Mouse (Mus musculus): Measurements from ENCODE around the gene Cxcl15. TPM values are rescaled to one million over a fixed set of nuclear protein-coding genes. Genes with fewer than 3 reads are reported as not detected.

Cxcl15 gene
- polyA plus RNA-seq, 2 experiments: 0.09 to 0.33 TPM

DNA sequence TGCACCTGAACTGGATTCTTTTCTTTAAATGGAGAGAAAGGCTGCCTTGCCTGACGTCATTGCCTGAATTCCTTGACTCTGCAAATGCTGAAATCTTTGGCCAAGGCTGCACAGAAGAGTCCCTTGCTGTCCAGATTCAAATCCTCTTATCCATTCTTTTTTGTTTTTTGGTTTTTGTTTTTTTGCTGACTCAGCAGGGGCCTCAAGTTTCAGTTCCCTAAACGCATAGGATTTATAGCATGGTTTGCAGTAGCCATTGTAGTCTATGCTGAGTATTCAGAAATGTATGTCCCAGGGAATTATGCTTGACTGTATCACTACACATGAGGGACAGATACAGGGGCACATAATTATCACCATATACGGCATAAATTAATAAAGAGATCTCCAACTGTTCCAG lies 23.0 kb upstream of the Cxcl15 start:
- no peaks in the 10 kb centered on the region for H3K4me1 ChIP-seq (ENCODE audit: control insufficient read depth, insufficient read depth, low read length)
- no peak overlapping the region for H3K4me3 ChIP-seq (replicated peaks; ENCODE audit: low read length)
- no peak overlapping the region for H3K4me2 ChIP-seq (replicated peaks; ENCODE audit: low read depth, low read length, severe bottlenecking)
- no peaks in the 10 kb centered on the region for H3K36me3 ChIP-seq (ENCODE audit: control insufficient read depth, insufficient read depth, low read length)
- DNase-seq (ENCODE audit: low spot score) (no peak), ATAC-seq (ENCODE audit: low FRiP score, low read depth) (no peak)
- no peak overlapping the region for H3K9ac ChIP-seq (ENCODE audit: low read depth, low read length, severe bottlenecking)
- no peak overlapping the region for H3K27ac ChIP-seq (replicated peaks; ENCODE audit: low read depth, low read length)
- H3K9me3 ChIP-seq (ENCODE audit: control insufficient read depth, low read length): no peaks in the 10 kb centered on the region
- no peaks in the 10 kb centered on the region for H3K27me3 ChIP-seq (ENCODE audit: control insufficient read depth, insufficient read depth, low read length)
- WGBS: 62% methylated on average over 3 of the region's 3 CpGs
- no peak for TF ChIP-seq POLR2A (IDR thresholded peaks at IDR 0.05; ENCODE audit: borderline replicate concordance, extremely low read depth, insufficient read depth, insufficient read length)

DNA sequence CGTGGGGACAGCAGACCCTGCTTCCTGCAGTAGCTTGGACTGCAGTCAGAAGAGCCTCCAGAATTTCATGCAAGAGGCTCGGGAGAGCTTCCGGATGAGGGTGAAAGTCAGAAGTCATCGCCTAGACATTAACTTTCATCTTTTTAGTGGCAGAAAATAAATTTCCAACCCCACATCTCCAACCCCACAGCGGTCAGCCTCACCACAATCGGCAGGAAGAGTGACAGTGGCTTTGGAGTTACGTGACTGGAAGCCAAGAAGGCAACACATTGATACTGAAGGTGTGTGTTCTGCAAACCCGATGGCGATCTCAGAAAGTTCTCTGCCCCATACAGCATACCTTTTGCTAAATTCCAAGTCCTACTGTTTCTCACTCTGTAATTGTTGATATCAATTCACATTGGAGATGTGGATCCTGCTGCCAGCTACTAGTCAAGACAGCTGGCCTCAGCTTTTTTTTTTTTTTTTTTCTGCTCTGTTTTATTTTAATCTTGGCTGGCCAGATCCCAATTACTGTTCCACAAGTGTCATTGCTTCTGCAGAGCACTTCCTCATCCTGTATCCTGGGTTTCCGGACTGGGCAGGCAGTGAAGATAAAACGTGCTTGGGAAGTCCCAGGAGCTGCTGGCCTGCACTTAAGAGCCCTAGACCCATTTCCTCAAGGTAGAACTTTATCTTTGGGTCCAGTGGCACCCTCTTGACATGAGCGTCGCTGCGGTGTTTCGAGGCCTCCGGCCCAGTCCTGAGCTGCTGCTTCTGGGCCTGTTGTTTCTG lies 22.3 kb upstream of the Cxcl15 start, which contains the start of gene Pf4:
Gene Pf4, plus strand, starts transcription at position 556 of the 774 bp plus-strand sequence.
- H3K4me3 ChIP-seq (replicated peaks; ENCODE audit: low read length): no peak within 1 kb of the TSS
- H3K27me3 ChIP-seq (ENCODE audit: control insufficient read depth, insufficient read depth, low read length): no peaks in the 10 kb centered on the region
- H3K36me3 ChIP-seq (ENCODE audit: control insufficient read depth, insufficient read depth, low read length): no peaks in the 10 kb centered on the region
- ATAC-seq (ENCODE audit: low FRiP score, low read depth): no peak
- no peak within 1 kb of the TSS for H3K27ac ChIP-seq (replicated peaks; ENCODE audit: low read depth, low read length)
- H3K4me2 ChIP-seq (replicated peaks; ENCODE audit: low read depth, low read length, severe bottlenecking): no peak within 1 kb of the TSS
- WGBS: 82% methylated on average over 16 of the region's 16 CpGs
- H3K9ac ChIP-seq (ENCODE audit: low read depth, low read length, severe bottlenecking): no peak within 1 kb of the TSS
- no peaks in the 10 kb centered on the region for H3K9me3 ChIP-seq (ENCODE audit: control insufficient read depth, low read length)
- DNase-seq (ENCODE audit: low spot score): no peak
- no peak for TF ChIP-seq POLR2A (IDR thresholded peaks at IDR 0.05; ENCODE audit: borderline replicate concordance, extremely low read depth, insufficient read depth, insufficient read length)
- no peaks in the 10 kb centered on the region for H3K4me1 ChIP-seq (ENCODE audit: control insufficient read depth, insufficient read depth, low read length)

DNA sequence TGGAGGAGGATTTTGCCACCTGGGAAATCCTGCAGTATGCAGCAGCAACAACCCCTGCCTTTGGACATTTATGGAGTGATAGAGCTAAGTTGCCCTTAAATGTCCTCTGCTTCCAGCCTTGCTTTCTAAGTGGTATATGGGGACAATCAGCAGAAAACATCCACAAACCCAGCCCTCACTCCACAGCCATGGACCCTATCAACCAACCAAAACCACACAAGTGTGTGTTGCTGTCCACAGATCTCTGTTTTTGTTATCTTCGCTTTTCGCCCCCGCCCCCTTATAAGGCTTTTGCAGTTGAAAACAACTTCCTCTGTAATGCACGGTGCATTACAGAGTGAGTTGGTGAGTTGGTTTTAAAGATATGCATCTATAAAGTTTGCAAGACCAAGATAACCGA lies 18.8 kb upstream of the Cxcl15 start:
- no peak for TF ChIP-seq POLR2A (IDR thresholded peaks at IDR 0.05; ENCODE audit: borderline replicate concordance, extremely low read depth, insufficient read depth, insufficient read length)
- Histone ChIP-seq H3K27me3 (ENCODE audit: control insufficient read depth, insufficient read depth, low read length) (no peaks in the 10 kb centered on the region), H3K4me1 (ENCODE audit: control insufficient read depth, insufficient read depth, low read length) (no peaks in the 10 kb centered on the region), H3K4me2 (replicated peaks; ENCODE audit: low read depth, low read length, severe bottlenecking) (no peak overlapping the region), H3K9me3 (ENCODE audit: control insufficient read depth, low read length) (no peaks in the 10 kb centered on the region), H3K9ac (ENCODE audit: low read depth, low read length, severe bottlenecking) (no peak overlapping the region), H3K36me3 (ENCODE audit: control insufficient read depth, insufficient read depth, low read length) (no peaks in the 10 kb centered on the region), H3K4me3 (replicated peaks; ENCODE audit: low read length) (no peak overlapping the region), H3K27ac (replicated peaks; ENCODE audit: low read depth, low read length) (no peak overlapping the region)
- ATAC-seq (ENCODE audit: low FRiP score, low read depth): no peak
- no peak for DNase-seq (ENCODE audit: low spot score)
- WGBS: 89% methylated on average over 5 of the region's 5 CpGs

DNA sequence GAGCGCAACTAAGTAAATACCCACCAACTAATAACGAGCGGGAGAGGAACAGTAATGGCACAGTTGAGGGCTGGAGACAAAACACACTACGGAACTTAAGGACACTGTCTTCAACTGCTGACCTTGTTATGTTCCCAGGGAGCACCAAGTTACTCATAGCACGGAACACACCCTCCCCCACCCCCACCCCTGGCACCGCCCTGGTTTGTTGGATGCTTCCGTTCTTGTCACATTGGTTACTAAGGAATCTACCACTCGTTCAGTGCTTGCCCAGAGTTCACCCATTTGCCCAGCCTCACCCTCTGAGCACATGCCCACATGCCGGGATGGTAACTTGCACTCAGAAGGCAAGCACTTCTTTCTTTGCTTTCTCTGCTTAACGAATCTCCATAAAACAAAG lies 16.7 kb upstream of the Cxcl15 start:
- WGBS: 72% methylated on average over 10 of the region's 10 CpGs
- Histone ChIP-seq H3K4me3 (replicated peaks; ENCODE audit: low read length) (no peak overlapping the region), H3K36me3 (ENCODE audit: control insufficient read depth, insufficient read depth, low read length) (no peaks in the 10 kb centered on the region), H3K4me1 (ENCODE audit: control insufficient read depth, insufficient read depth, low read length) (no peaks in the 10 kb centered on the region), H3K9me3 (ENCODE audit: control insufficient read depth, low read length) (no peaks in the 10 kb centered on the region), H3K9ac (ENCODE audit: low read depth, low read length, severe bottlenecking) (no peak overlapping the region), H3K27ac (replicated peaks; ENCODE audit: low read depth, low read length) (no peak overlapping the region), H3K27me3 (ENCODE audit: control insufficient read depth, insufficient read depth, low read length) (no peaks in the 10 kb centered on the region), H3K4me2 (replicated peaks; ENCODE audit: low read depth, low read length, severe bottlenecking) (no peak overlapping the region)
- no peak for TF ChIP-seq POLR2A (IDR thresholded peaks at IDR 0.05; ENCODE audit: borderline replicate concordance, extremely low read depth, insufficient read depth, insufficient read length)
- ATAC-seq (ENCODE audit: low FRiP score, low read depth) (no peak), DNase-seq (ENCODE audit: low spot score) (no peak)

DNA sequence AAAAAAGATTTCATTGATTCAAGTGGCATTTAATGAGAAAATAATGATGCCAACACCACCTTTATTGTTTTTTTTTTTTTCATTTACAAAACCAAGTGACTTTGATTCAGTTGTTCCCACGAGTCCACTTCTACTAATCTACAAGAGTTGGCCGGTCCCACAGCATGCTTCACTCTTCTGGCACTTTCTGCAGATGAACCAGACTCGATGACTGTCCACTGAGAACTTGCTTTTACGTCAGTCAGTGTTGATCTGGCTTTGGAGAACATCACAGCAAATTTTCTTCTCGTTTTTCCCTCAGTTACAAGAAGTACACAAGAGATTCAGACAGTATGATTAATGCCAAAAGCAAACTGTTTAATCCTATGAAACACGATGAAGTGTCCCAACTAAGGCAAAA lies 15.5 kb upstream of the Cxcl15 start:
- Histone ChIP-seq H3K27ac (replicated peaks; ENCODE audit: low read depth, low read length) (no peak overlapping the region), H3K4me2 (replicated peaks; ENCODE audit: low read depth, low read length, severe bottlenecking) (no peak overlapping the region), H3K9me3 (ENCODE audit: control insufficient read depth, low read length) (no peaks in the 10 kb centered on the region), H3K4me3 (replicated peaks; ENCODE audit: low read length) (no peak overlapping the region), H3K27me3 (ENCODE audit: control insufficient read depth, insufficient read depth, low read length) (no peaks in the 10 kb centered on the region), H3K9ac (ENCODE audit: low read depth, low read length, severe bottlenecking) (no peak overlapping the region), H3K36me3 (ENCODE audit: control insufficient read depth, insufficient read depth, low read length) (no peaks in the 10 kb centered on the region), H3K4me1 (ENCODE audit: control insufficient read depth, insufficient read depth, low read length) (no peaks in the 10 kb centered on the region)
- ATAC-seq (ENCODE audit: low FRiP score, low read depth) (no peak), DNase-seq (ENCODE audit: low spot score) (no peak)
- no peak for TF ChIP-seq POLR2A (IDR thresholded peaks at IDR 0.05; ENCODE audit: borderline replicate concordance, extremely low read depth, insufficient read depth, insufficient read length)
- WGBS: 75% methylated on average over 6 of the region's 6 CpGs
